10 mouse cellular contexts compared by ENCODE assay signal in genomic region chr8:49901601-49902000, GRCm38 (mm10).
DNase-seq lines count a peak whose midpoint lies in the region; ATAC-seq lines count a peak whose summit lies in the region.
"Had no signal": no experiment of that assay in that cellular context is flagged by ENCODE, and none has a peak within 500 bp of the region (broad histone marks: within the 10 kb centered on the region; RNA-seq: fewer than 3 reads in every experiment).

No protein-coding gene starts in this region.

- no peak overlapping the region for H3K9ac ChIP-seq in embryonic facial prominence, embryonic 11.5 days (replicated peaks; ENCODE audit: low read length)
- H3K9ac ChIP-seq in kidney, embryonic 16.5 days (replicated peaks; ENCODE audit: low read length) = no peak overlapping the region
- no peak overlapping the region for H3K9ac ChIP-seq in midbrain, embryonic 14.5 days (replicated peaks; ENCODE audit: low read length)
- H3K9ac ChIP-seq in intestine, embryonic 15.5 days = no peak overlapping the region
- H3K9ac ChIP-seq: embryonic facial prominence, embryonic 15.5 days had no signal

- no peaks in the 10 kb centered on the region for H3K27me3 ChIP-seq in embryonic facial prominence, embryonic 11.5 days (ENCODE audit: control insufficient read depth, insufficient read depth, low read length)
- no peaks in the 10 kb centered on the region for H3K27me3 ChIP-seq in kidney, embryonic 16.5 days (ENCODE audit: insufficient read depth, low read length)
- no peaks in the 10 kb centered on the region for H3K27me3 ChIP-seq in midbrain, embryonic 14.5 days (ENCODE audit: control insufficient read depth, insufficient read depth, low read length)
- H3K27me3 ChIP-seq in intestine, embryonic 15.5 days (replicated peaks) = no peaks in the 10 kb centered on the region
- H3K27me3 ChIP-seq: embryonic facial prominence, embryonic 15.5 days had no signal

- H3K4me3 ChIP-seq in embryonic facial prominence, embryonic 11.5 days (ENCODE audit: low read depth, low read length) = no peak overlapping the region
- no peak overlapping the region for H3K4me3 ChIP-seq in kidney, embryonic 16.5 days (ENCODE audit: low read length)
- H3K4me3 ChIP-seq in midbrain, embryonic 14.5 days (replicated peaks; ENCODE audit: low read depth, low read length) = no peak overlapping the region
- no peak overlapping the region for H3K4me3 ChIP-seq in intestine, embryonic 15.5 days (replicated peaks)
- H3K4me3 ChIP-seq: embryonic facial prominence, embryonic 15.5 days had no signal

- H3K4me2 ChIP-seq in embryonic facial prominence, embryonic 11.5 days (ENCODE audit: low read depth, low read length) = no peak overlapping the region
- peak overlapping the region; percentile 19; the same call in 1 of the 2 replicates for H3K4me2 ChIP-seq in kidney, embryonic 16.5 days (replicated peaks; ENCODE audit: low read depth, low read length)
- peak overlapping the region; percentile 18; the same call in 1 of the 2 replicates for H3K4me2 ChIP-seq in midbrain, embryonic 14.5 days (ENCODE audit: low read length)
- H3K4me2 ChIP-seq in intestine, embryonic 15.5 days (replicated peaks) = no peak overlapping the region
- H3K4me2 ChIP-seq: embryonic facial prominence, embryonic 15.5 days had no signal

- H3K9me3 ChIP-seq in embryonic facial prominence, embryonic 11.5 days (replicated peaks; ENCODE audit: control insufficient read depth, low read length) = no peaks in the 10 kb centered on the region
- H3K9me3 ChIP-seq in kidney, embryonic 16.5 days (ENCODE audit: low read length) = no peaks in the 10 kb centered on the region
- H3K9me3 ChIP-seq in midbrain, embryonic 14.5 days (ENCODE audit: control insufficient read depth, low read length) = no peaks in the 10 kb centered on the region
- no peaks in the 10 kb centered on the region for H3K9me3 ChIP-seq in intestine, embryonic 15.5 days
- H3K9me3 ChIP-seq: embryonic facial prominence, embryonic 15.5 days had no signal

- 0 out of 2 replicates have a peak, but pooled peaks have one; percentile 34 for ATAC-seq in embryonic facial prominence, embryonic 11.5 days (replicated peaks; ENCODE audit: insufficient number of reproducible peaks, low FRiP score, low TSS enrichment, low read depth)
- peak; percentile 84; the same call in 1 of the 2 replicates for ATAC-seq in kidney, embryonic 16.5 days (ENCODE audit: low FRiP score, low TSS enrichment)
- no peak for ATAC-seq in midbrain, embryonic 14.5 days (ENCODE audit: low FRiP score, low TSS enrichment)
- ATAC-seq in intestine, embryonic 15.5 days = no peak; the same call in 1 of the 2 replicates
- ATAC-seq in monocyte, adult 5-6 weeks (replicated peaks; ENCODE audit: insufficient number of reproducible peaks, low FRiP score, low TSS enrichment, poor library complexity, severe bottlenecking) = no peak

- no peaks in the 10 kb centered on the region for H3K36me3 ChIP-seq in embryonic facial prominence, embryonic 11.5 days (replicated peaks; ENCODE audit: control insufficient read depth, insufficient read depth, low read depth, low read length)
- no peaks in the 10 kb centered on the region for H3K36me3 ChIP-seq in kidney, embryonic 16.5 days (ENCODE audit: insufficient read depth, low read length)
- H3K36me3 ChIP-seq in midbrain, embryonic 14.5 days (ENCODE audit: control insufficient read depth, insufficient read depth, low read length) = no peaks in the 10 kb centered on the region
- H3K36me3 ChIP-seq in intestine, embryonic 15.5 days = no peaks in the 10 kb centered on the region
- H3K36me3 ChIP-seq: embryonic facial prominence, embryonic 15.5 days had no signal

- no peak overlapping the region for H3K27ac ChIP-seq in embryonic facial prominence, embryonic 11.5 days (replicated peaks; ENCODE audit: low read depth, low read length)
- no peak overlapping the region for H3K27ac ChIP-seq in kidney, embryonic 16.5 days (ENCODE audit: low read length)
- H3K27ac ChIP-seq in midbrain, embryonic 14.5 days (replicated peaks; ENCODE audit: low read depth, low read length) = no peak overlapping the region
- no peak overlapping the region for H3K27ac ChIP-seq in intestine, embryonic 15.5 days
- H3K27ac ChIP-seq: embryonic facial prominence, embryonic 15.5 days had no signal

- H3K4me1 ChIP-seq in embryonic facial prominence, embryonic 11.5 days (ENCODE audit: control insufficient read depth, insufficient read depth, low read length) = no peaks in the 10 kb centered on the region
- H3K4me1 ChIP-seq in kidney, embryonic 16.5 days (ENCODE audit: insufficient read depth, low read length) = peaks cover 5% of the 10 kb centered on the region; the same call in 1 of the 2 replicates
- peaks cover 11% of the 10 kb centered on the region for H3K4me1 ChIP-seq in midbrain, embryonic 14.5 days (ENCODE audit: control insufficient read depth, insufficient read depth, low read length)
- no peaks in the 10 kb centered on the region for H3K4me1 ChIP-seq in intestine, embryonic 15.5 days (replicated peaks)
- H3K4me1 ChIP-seq: embryonic facial prominence, embryonic 15.5 days had no signal

- WGBS in embryonic facial prominence, embryonic 11.5 days = 27% methylated on average over 9 of the region's 9 CpGs
- WGBS in kidney, embryonic 16.5 days = 10% methylated on average over 9 of the region's 9 CpGs
- WGBS in midbrain, embryonic 14.5 days = 11% methylated on average over 9 of the region's 9 CpGs
- 44% methylated on average over 9 of the region's 9 CpGs for WGBS in intestine, embryonic 15.5 days

- DNase-seq in adrenal gland, postnatal 10 days = peak; percentile 5
- DNase-seq in adrenal gland, postnatal 4 days (ENCODE audit: low spot score in 2 of 2) = no peak
- peak; percentile 60 for DNase-seq in embryonic facial prominence, embryonic 11.5 days (ENCODE audit: low spot score)
- DNase-seq in midbrain, embryonic 14.5 days = peak; percentile 51
- no peak for DNase-seq in liver
- DNase-seq: lung, postnatal 36 days had no signal

Comparison
In these comparisons a context has a peak if more than half of its experiments do, and no peak if none do; other contexts are left out.
1. DNase-seq: peak in adrenal gland, postnatal 10 days (single experiment), embryonic facial prominence, embryonic 11.5 days (single experiment) and midbrain, embryonic 14.5 days (single experiment); none in adrenal gland, postnatal 4 days (0 of 2) and liver (single experiment).
2. ATAC-seq: peak in embryonic facial prominence, embryonic 11.5 days (single experiment) and kidney, embryonic 16.5 days (single experiment); none in midbrain, embryonic 14.5 days (single experiment), intestine, embryonic 15.5 days (single experiment) and monocyte, adult 5-6 weeks (single experiment).
3. H3K4me2 ChIP-seq: peak in kidney, embryonic 16.5 days (single experiment) and midbrain, embryonic 14.5 days (single experiment); none in embryonic facial prominence, embryonic 11.5 days (single experiment) and intestine, embryonic 15.5 days (single experiment).